Mouse (Mus musculus) CH12.LX (cell line): ENCODE data around the gene Bad. TPM values are rescaled to one million over a fixed set of nuclear protein-coding genes. Genes with fewer than 3 reads are reported as not detected.

Experiments
- DNase-seq: peaks from one replicate; pipeline ENCODE4 v3.0.0-alpha.2; 2013; ENCODE audit errors: extremely low read depth
- H3K27ac ChIP-seq: 2 replicates; pipeline ENCODE4 v1.5.1; 2012; ENCODE audit warnings: low read depth, mild to moderate bottlenecking, control low read depth, moderate library complexity; ENCODE audit not compliant: insufficient read depth
- H3K27me3 ChIP-seq: replicated peaks from 2 replicates; pipeline ENCODE3; 2012; ENCODE audit warnings: inconsistent platforms
- H3K36me3 ChIP-seq, 2 experiments: replicated peaks in 1 of 2; 2 replicates each; pipeline versions ENCODE3 to v1.6.1; 2012; ENCODE audit warnings: inconsistent platforms in 1 of 2, low read length in 1 of 2, mild to moderate bottlenecking in 1 of 2, mixed read lengths in 1 of 2, moderate library complexity in 1 of 2; ENCODE audit not compliant: control insufficient read depth in 1 of 2, insufficient read depth in 1 of 2
- H3K4me1 ChIP-seq, 2 experiments: 2 replicates each; pipeline ENCODE4 v1.6.1; 2012; ENCODE audit warnings: inconsistent platforms in 1 of 2, moderate library complexity in 1 of 2; ENCODE audit not compliant: insufficient read depth in 2 of 2, control insufficient read depth in 1 of 2
- H3K4me2 ChIP-seq: 2 replicates; pipeline ENCODE4 v1.6.1; 2012; ENCODE audit warnings: low read depth, mild to moderate bottlenecking, control low read depth; ENCODE audit not compliant: poor library complexity, insufficient read depth, severe bottlenecking
- H3K4me3 ChIP-seq, 3 experiments: fragments of 150-350 bp in 1 of 3; sonication (generic) in 1 of 3; replicated peaks in 1 of 3; 2 replicates each; pipeline versions ENCODE3 to v1.5.1; 2011 to 2012; ENCODE audit warnings: low read depth in 2 of 3, low read length in 2 of 3, mild to moderate bottlenecking in 2 of 3, moderate library complexity in 2 of 3, control low read depth in 1 of 3, improper control_type of control experiment in 1 of 3, inconsistent platforms in 1 of 3, mixed read lengths in 1 of 3; ENCODE audit not compliant: poor library complexity in 1 of 3
- H3K79me2 ChIP-seq: replicated peaks from 2 replicates; pipeline ENCODE4 v1.6.1; 2012; ENCODE audit warnings: mild to moderate bottlenecking, moderate library complexity; ENCODE audit not compliant: control insufficient read depth, poor library complexity, insufficient read depth, severe bottlenecking; ENCODE audit errors: extremely low read depth
- H3K9ac ChIP-seq: 2 replicates; pipeline ENCODE4 v1.6.1; 2012; ENCODE audit warnings: low read depth, mild to moderate bottlenecking, control low read depth, moderate library complexity; ENCODE audit not compliant: insufficient read depth
- H3K9me3 ChIP-seq: replicated peaks from 2 replicates; pipeline ENCODE3; 2012; ENCODE audit warnings: low read length, inconsistent platforms, mixed read lengths
- CHD1 ChIP-seq: IDR thresholded peaks from 2 replicates; pipeline ENCODE4 v1.6.1; 2012; ENCODE audit warnings: low read depth, low read length, improper control_type of control experiment, inconsistent platforms
- CHD2 ChIP-seq: IDR thresholded peaks from 2 replicates; pipeline ENCODE4 v1.6.1; 2011; ENCODE audit warnings: low read length, improper control_type of control experiment
- ELF1 ChIP-seq: IDR thresholded peaks from 2 replicates; pipeline ENCODE4 v1.6.1; 2014; ENCODE audit warnings: low read depth, mild to moderate bottlenecking, inconsistent platforms, low read length, improper control_type of control experiment
- ETS1 ChIP-seq: conservative IDR thresholded peaks from 2 replicates; pipeline ENCODE4 v1.6.1; 2012; ENCODE audit warnings: low read depth, mild to moderate bottlenecking, inconsistent platforms, low read length, improper control_type of control experiment, moderate library complexity
- MAFK ChIP-seq: IDR thresholded peaks from 2 replicates; pipeline ENCODE4 v1.6.1; 2011; ENCODE audit warnings: low read length, improper control_type of control experiment; ENCODE audit not compliant: insufficient replicate concordance
- MAX ChIP-seq: IDR thresholded peaks from 2 replicates; pipeline ENCODE4 v1.6.1; 2011; ENCODE audit warnings: low read length, improper control_type of control experiment
- MAZ ChIP-seq: IDR thresholded peaks from 2 replicates; pipeline ENCODE4 v1.6.1; 2012; ENCODE audit warnings: low read depth, mild to moderate bottlenecking, inconsistent platforms, low read length, improper control_type of control experiment, moderate library complexity
- MEF2A ChIP-seq: IDR thresholded peaks from 2 replicates; pipeline ENCODE4 v1.6.1; 2014; ENCODE audit warnings: low read depth, mild to moderate bottlenecking, inconsistent platforms, low read length, improper control_type of control experiment, borderline replicate concordance
- MXI1 ChIP-seq: IDR thresholded peaks from 2 replicates; pipeline ENCODE4 v1.6.1; 2011; ENCODE audit warnings: mild to moderate bottlenecking, low read depth, low read length, improper control_type of control experiment
- MYC ChIP-seq: IDR thresholded peaks from 2 replicates; pipeline ENCODE4 v1.6.1; 2011; ENCODE audit warnings: low read depth, mild to moderate bottlenecking, improper control_type of control experiment, low read length
- NELFE ChIP-seq: IDR thresholded peaks from 2 replicates; pipeline ENCODE4 v1.6.1; 2011; ENCODE audit warnings: low read depth, low read length, improper control_type of control experiment
- POLR2A ChIP-seq: IDR thresholded peaks from 2 replicates; pipeline ENCODE4 v1.6.1; 2011; ENCODE audit warnings: low read depth, mild to moderate bottlenecking, improper control_type of control experiment, low read length
- RAD21 ChIP-seq: IDR thresholded peaks from 2 replicates; pipeline ENCODE4 v1.6.1; 2011; ENCODE audit warnings: low read depth, mild to moderate bottlenecking, low read length, improper control_type of control experiment, moderate library complexity
- RCOR1 ChIP-seq: conservative IDR thresholded peaks from 2 replicates; pipeline ENCODE4 v1.6.1; 2012; ENCODE audit warnings: low read depth, mild to moderate bottlenecking, inconsistent platforms, low read length, improper control_type of control experiment
- SIN3A ChIP-seq: IDR thresholded peaks from 2 replicates; pipeline ENCODE4 v1.6.1; 2012; ENCODE audit warnings: low read length, improper control_type of control experiment, inconsistent platforms
- USF1 ChIP-seq: IDR thresholded peaks from 2 replicates; pipeline ENCODE4 v1.6.1; 2014; ENCODE audit warnings: low read depth, mild to moderate bottlenecking, inconsistent platforms, low read length, improper control_type of control experiment
- ZC3H11A ChIP-seq: IDR thresholded peaks from 2 replicates; pipeline ENCODE4 v1.6.1; 2012; ENCODE audit warnings: low read depth, mild to moderate bottlenecking, inconsistent platforms, low read length, improper control_type of control experiment
- ZNF384 ChIP-seq: IDR thresholded peaks from 2 replicates; pipeline ENCODE4 v1.6.1; 2012; ENCODE audit warnings: low read depth, low read length, improper control_type of control experiment, inconsistent platforms
- dilution Hi-C: fragments of 300-500 bp; cut with MboI; formaldehyde crosslinking; loops from 2 replicates; pipeline ENCODE4 v1.14.3; 2020; ENCODE audit warnings: low sequenced_read_pairs; ENCODE audit not compliant: extremely low pct_unique_long_range_greater_than_20kb, extremely low pct_ligation_motif_present
- in situ Hi-C: fragments of 300-500 bp; cut with MboI; formaldehyde crosslinking; loops from 3 replicates; pipeline ENCODE4 v1.14.3; 2019; ENCODE audit warnings: low sequenced_read_pairs, low pct_ligation_motif_present, low pct_unique_long_range_greater_than_20kb, mixed read lengths
- polyA plus RNA-seq: library from polyadenylated mRNA; unstranded; fragments of >175 nt; gene quantifications from 2 replicates; pipeline ENCODE4 v1.2.1, GENCODE M21; 2012; ENCODE audit warnings: low read depth; ENCODE audit not compliant: insufficient read length
- total RNA-seq, 2 experiments: library from RNA; depleted of rRNA; stranded (reverse); fragments of 300-350 nt in 1 of 2; fragments of >200 nt in 1 of 2; gene quantifications; 2 replicates each; pipeline ENCODE4 v1.2.3; 2012 to 2014

Bad gene
- total and polyA plus RNA-seq, 3 experiments: 27.7 to 38.0 (median 33.3) TPM

DNA sequence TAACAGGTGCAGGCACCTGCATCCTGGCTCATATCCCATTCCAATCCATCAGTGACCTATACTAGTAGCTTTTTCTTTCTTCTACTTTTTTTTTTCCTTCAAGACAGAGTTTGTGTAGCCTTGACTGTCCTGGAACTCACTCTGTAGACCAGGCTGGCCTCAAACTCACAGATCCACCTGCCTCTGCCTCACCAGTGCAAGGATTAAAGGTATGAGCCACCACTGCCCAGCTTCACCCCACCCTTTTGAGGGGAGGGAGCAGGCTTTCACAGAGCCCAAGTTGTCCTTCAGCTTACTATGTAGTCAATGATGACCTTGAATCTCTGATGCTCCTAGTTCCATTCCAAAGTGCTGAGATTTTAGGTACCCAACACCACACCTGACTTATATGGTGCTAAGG is 22.2 kb upstream of the Bad start:
- H3K4me3 ChIP-seq: no peak overlapping the region
- peaks cover 3% of the 10 kb centered on the region for H3K27me3 ChIP-seq
- no peak overlapping the region for H3K9ac ChIP-seq
- H3K4me1 ChIP-seq: peaks cover 7 to 29% of the 10 kb centered on the region in 2 experiments
- dilution Hi-C loops: no loop called here
- no peak overlapping the region for H3K27ac ChIP-seq
- TF ChIP-seq RCOR1 (no peak), MYC (no peak), RAD21 (no peak), ZC3H11A (no peak), USF1 (no peak), ZNF384 (no peak), SIN3A (no peak), MAZ (no peak), MEF2A (no peak), CHD2 (no peak), MXI1 (no peak), CHD1 (no peak), NELFE (no peak), MAX (no peak)
- TF ChIP-seq, all 38 proteins: peak for 0
- Histone ChIP-seq H3K9me3 (no peaks in the 10 kb centered on the region), H3K79me2 (0 out of 2 replicates have a peak, but pooled peaks cover 3% of the 10 kb centered on the region), H3K4me2 (no peak overlapping the region), H3K36me3 (peaks cover 0 to 44% of the 10 kb centered on the region in 2 experiments)
- in situ Hi-C loops: no loop called here
- no peak for DNase-seq

DNA sequence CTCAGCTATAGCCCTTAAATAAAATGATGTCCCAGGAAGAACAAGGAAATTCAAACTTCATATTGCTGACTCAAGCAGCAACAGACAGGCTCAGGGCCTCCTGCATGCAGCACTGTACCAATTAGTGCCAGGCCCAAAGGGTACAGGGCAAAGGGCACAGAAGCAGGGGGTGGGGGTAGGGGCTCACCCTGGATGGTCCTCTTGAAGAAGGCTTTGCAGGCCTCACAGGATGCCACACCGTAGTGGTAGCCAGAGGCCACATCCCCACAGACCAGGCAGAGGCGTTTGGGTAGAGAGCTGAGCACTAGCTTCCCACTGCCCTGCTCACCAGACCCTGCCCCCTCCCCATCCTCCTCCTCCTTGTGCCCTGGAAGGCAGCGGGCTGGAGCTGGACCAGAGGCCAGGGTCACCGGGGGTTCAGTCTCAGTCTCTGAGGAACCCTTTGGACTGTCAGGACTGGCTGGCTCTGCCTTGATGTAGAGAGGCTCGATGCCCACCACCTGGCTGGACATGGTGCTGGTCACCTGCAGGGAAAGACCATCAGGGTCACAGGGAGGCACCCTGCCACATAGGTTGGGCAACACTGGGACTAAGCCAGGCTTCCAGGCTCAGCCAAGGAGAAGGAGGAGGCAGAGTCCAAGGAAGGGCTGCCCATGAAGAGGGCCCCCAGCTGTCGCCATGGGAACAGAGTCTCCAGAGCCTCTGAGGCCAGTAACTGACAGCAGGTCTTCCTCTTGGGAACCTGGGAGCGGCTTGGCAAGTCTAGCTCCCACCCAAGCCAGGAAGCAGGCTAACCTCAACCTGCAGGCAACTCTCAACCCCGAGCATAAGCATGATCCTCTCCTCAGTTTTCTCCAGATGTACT is 21.6 kb upstream of the Bad start:
- Histone ChIP-seq H3K27ac (no peak overlapping the region), H3K27me3 (peaks cover 3% of the 10 kb centered on the region), H3K4me1 (peaks cover 11 to 32% of the 10 kb centered on the region in 2 experiments), H3K4me3 (peak overlapping the region in 2 of 3 experiments; percentile 74 to 90), H3K79me2 (0 out of 2 replicates have a peak, but pooled peaks cover 3% of the 10 kb centered on the region), H3K4me2 (peak overlapping the region; percentile 80), H3K9ac (peak overlapping the region; percentile 81), H3K36me3 (peaks cover 0 to 42% of the 10 kb centered on the region in 2 experiments), H3K9me3 (no peaks in the 10 kb centered on the region)
- TF ChIP-seq ETS1: no peak
- TF ChIP-seq ZC3H11A: no peak
- TF ChIP-seq ELF1: no peak
- TF ChIP-seq MAZ: no peak
- TF ChIP-seq POLR2A: no peak
- no peak for TF ChIP-seq ZNF384
- TF ChIP-seq MAFK: no peak
- DNase-seq: no peak
- in situ Hi-C loops: loop anchor here (5.0 kb wide), 1 partner anchor 48 kb away; no protein-coding TSS in a partner anchor
- dilution Hi-C loops: no loop called here
